In genomic region chr2:39400336-39400735, GRCm38 (mm10) we compare ENCODE assay signal across 15 mouse cellular contexts.
A peak's percentile ranks its signal among the peaks of the same experiment; 100 is the strongest.
DNase-seq lines count a peak whose midpoint lies in the region; ATAC-seq lines count a peak whose summit lies in the region.
"Had no signal": no experiment of that assay in that cellular context is flagged by ENCODE, and none has a peak within 500 bp of the region (broad histone marks: within the 10 kb centered on the region; RNA-seq: fewer than 3 reads in every experiment).

No protein-coding gene starts in this region.

- no peaks in the 10 kb centered on the region for H3K9me3 ChIP-seq in hindbrain, embryonic 14.5 days (ENCODE audit: control insufficient read depth, low read length)
- no peaks in the 10 kb centered on the region for H3K9me3 ChIP-seq in hindbrain, embryonic 13.5 days
- no peaks in the 10 kb centered on the region for H3K9me3 ChIP-seq in kidney, embryonic 16.5 days (ENCODE audit: low read length)
- H3K9me3 ChIP-seq: forebrain, embryonic 12.5 days; liver, embryonic 15.5 days; neural tube, embryonic 12.5 days had no signal

- 65% methylated on average over 2 of the region's 2 CpGs for WGBS in hindbrain, embryonic 14.5 days
- 62% methylated on average over 2 of the region's 2 CpGs for WGBS in hindbrain, embryonic 13.5 days
- WGBS in kidney, embryonic 16.5 days = 35% methylated on average over 2 of the region's 2 CpGs

- no peak overlapping the region for H3K4me3 ChIP-seq in hindbrain, embryonic 14.5 days (replicated peaks; ENCODE audit: low read length)
- H3K4me3 ChIP-seq in hindbrain, embryonic 13.5 days = no peak overlapping the region
- no peak overlapping the region for H3K4me3 ChIP-seq in kidney, embryonic 16.5 days (ENCODE audit: low read length)
- H3K4me3 ChIP-seq: forebrain, embryonic 12.5 days; liver, embryonic 15.5 days; neural tube, embryonic 12.5 days had no signal

- no peak overlapping the region for H3K4me2 ChIP-seq in hindbrain, embryonic 14.5 days (replicated peaks)
- H3K4me2 ChIP-seq in hindbrain, embryonic 13.5 days = no peak overlapping the region
- no peak overlapping the region for H3K4me2 ChIP-seq in kidney, embryonic 16.5 days (replicated peaks; ENCODE audit: low read depth, low read length)
- H3K4me2 ChIP-seq: forebrain, embryonic 12.5 days; liver, embryonic 15.5 days; neural tube, embryonic 12.5 days had no signal

- no peaks in the 10 kb centered on the region for H3K36me3 ChIP-seq in hindbrain, embryonic 14.5 days (replicated peaks; ENCODE audit: control insufficient read depth, insufficient read depth)
- no peaks in the 10 kb centered on the region for H3K36me3 ChIP-seq in hindbrain, embryonic 13.5 days
- H3K36me3 ChIP-seq in kidney, embryonic 16.5 days (ENCODE audit: insufficient read depth, low read length) = no peaks in the 10 kb centered on the region
- H3K36me3 ChIP-seq: forebrain, embryonic 12.5 days; liver, embryonic 15.5 days; neural tube, embryonic 12.5 days had no signal

- no peaks in the 10 kb centered on the region for H3K4me1 ChIP-seq in hindbrain, embryonic 14.5 days (replicated peaks; ENCODE audit: control insufficient read depth, insufficient read depth, low read length)
- no peaks in the 10 kb centered on the region for H3K4me1 ChIP-seq in hindbrain, embryonic 13.5 days (replicated peaks)
- no peaks in the 10 kb centered on the region for H3K4me1 ChIP-seq in kidney, embryonic 16.5 days (ENCODE audit: insufficient read depth, low read length)
- H3K4me1 ChIP-seq: forebrain, embryonic 12.5 days; liver, embryonic 15.5 days; neural tube, embryonic 12.5 days had no signal

- H3K27me3 ChIP-seq in hindbrain, embryonic 14.5 days (ENCODE audit: control insufficient read depth, insufficient read depth, low read length) = no peaks in the 10 kb centered on the region
- H3K27me3 ChIP-seq in hindbrain, embryonic 13.5 days = no peaks in the 10 kb centered on the region
- no peaks in the 10 kb centered on the region for H3K27me3 ChIP-seq in kidney, embryonic 16.5 days (ENCODE audit: insufficient read depth, low read length)
- H3K27me3 ChIP-seq: forebrain, embryonic 12.5 days; liver, embryonic 15.5 days; neural tube, embryonic 12.5 days had no signal

- H3K27ac ChIP-seq in hindbrain, embryonic 14.5 days = no peak overlapping the region
- no peak overlapping the region for H3K27ac ChIP-seq in hindbrain, embryonic 13.5 days
- no peak overlapping the region for H3K27ac ChIP-seq in kidney, embryonic 16.5 days (ENCODE audit: low read length)
- H3K27ac ChIP-seq: forebrain, embryonic 12.5 days; liver, embryonic 15.5 days; neural tube, embryonic 12.5 days had no signal

- H3K9ac ChIP-seq in hindbrain, embryonic 14.5 days = no peak overlapping the region
- H3K9ac ChIP-seq in hindbrain, embryonic 13.5 days = no peak overlapping the region
- no peak overlapping the region for H3K9ac ChIP-seq in kidney, embryonic 16.5 days (replicated peaks; ENCODE audit: low read length)
- H3K9ac ChIP-seq: forebrain, embryonic 12.5 days; liver, embryonic 15.5 days; neural tube, embryonic 12.5 days had no signal

- peak; percentile 36 to 68 for DNase-seq in cerebellum, postnatal 14 days
- DNase-seq in cerebellum, adult 11-12 months = no peak
- peak; percentile 26 for DNase-seq in hindbrain, embryonic 14.5 days (ENCODE audit: low spot score)
- DNase-seq in kidney, postnatal 14 days = peak; percentile 17
- DNase-seq in embryo, embryonic 10.5 days (ENCODE audit: low spot score) = peak; percentile 24
- DNase-seq in gastrocnemius, adult 18-20 months (ENCODE audit: low spot score) = no peak
- DNase-seq: adrenal gland, adult 2 months; layer of hippocampus, adult 9-11 months; right cerebral cortex, postnatal 14 days had no signal

- no peak for ATAC-seq in hindbrain, embryonic 14.5 days (ENCODE audit: low FRiP score)
- ATAC-seq in hindbrain, embryonic 13.5 days (ENCODE audit: low FRiP score) = no peak
- no peak for ATAC-seq in kidney, embryonic 16.5 days (ENCODE audit: low FRiP score, low TSS enrichment)
- ATAC-seq: intestine, postnatal 0 days had no signal

Comparison
In these comparisons a context has a peak if more than half of its experiments do, and no peak if none do; other contexts are left out.
1. DNase-seq: peak in cerebellum, postnatal 14 days (2 of 2), hindbrain, embryonic 14.5 days (single experiment), kidney, postnatal 14 days (single experiment) and embryo, embryonic 10.5 days (single experiment); none in cerebellum, adult 11-12 months (single experiment) and gastrocnemius, adult 18-20 months (single experiment).